Mouse (Mus musculus) heart, postnatal 0 days (tissue): ENCODE data around the gene Peli2. TPM values are rescaled to one million over a fixed set of nuclear protein-coding genes. Genes with fewer than 3 reads are reported as not detected.

Source experiments
- ATAC-seq: fragments of 200-750 bp; cut with Nextera tagmentation; 2 replicates; pipeline ENCODE4 v1.8.0; 2017; ENCODE audit warnings: low read depth, moderate number of reproducible peaks, moderate library complexity; ENCODE audit not compliant: insufficient read depth
- DNase-seq: peaks from one replicate; pipeline ENCODE4 v3.0.0-alpha.2; 2016; ENCODE audit warnings: low spot score
- H3K27ac ChIP-seq: fragments of 300-500 bp; sonication (generic); 2 replicates; pipeline ENCODE4 v1.5.1; 2014; ENCODE audit warnings: low read depth, mild to moderate bottlenecking
- H3K27me3 ChIP-seq: fragments of 300-500 bp; sonication (generic); 2 replicates; pipeline ENCODE4 v1.6.1; 2014; ENCODE audit warnings: low read length, mixed read lengths; ENCODE audit not compliant: control insufficient read depth, insufficient read depth
- H3K36me3 ChIP-seq: fragments of 300-500 bp; sonication (generic); replicated peaks from 2 replicates; pipeline ENCODE4 v1.6.1; 2014; ENCODE audit warnings: low read length, mixed read lengths; ENCODE audit not compliant: control insufficient read depth, insufficient read depth
- H3K4me1 ChIP-seq: fragments of 300-500 bp; sonication (generic); 2 replicates; pipeline ENCODE4 v1.6.1; 2014; ENCODE audit warnings: antibody characterized with exemption; ENCODE audit not compliant: control insufficient read depth, insufficient read depth
- H3K4me2 ChIP-seq: fragments of 300-500 bp; sonication (generic); 2 replicates; pipeline ENCODE4 v1.6.1; 2014; ENCODE audit warnings: low read depth, mild to moderate bottlenecking, low read length, moderate library complexity
- H3K4me3 ChIP-seq: fragments of 300-500 bp; sonication (generic); 2 replicates; pipeline ENCODE4 v1.5.1; 2014; ENCODE audit warnings: low read depth, low read length
- H3K9ac ChIP-seq: fragments of 300-500 bp; sonication (generic); replicated peaks from 2 replicates; pipeline ENCODE4 v1.6.1; 2014; ENCODE audit warnings: low read depth, low read length, mixed read lengths
- H3K9me3 ChIP-seq: fragments of 300-500 bp; sonication (generic); replicated peaks from 2 replicates; pipeline ENCODE4 v1.6.1; 2016; ENCODE audit warnings: low read length; ENCODE audit not compliant: control insufficient read depth
- CTCF ChIP-seq: IDR thresholded peaks from 2 replicates; pipeline ENCODE4 v1.5.1; 2016; ENCODE audit warnings: antibody characterized with exemption, control low read depth, low read depth
- EP300 ChIP-seq: IDR thresholded peaks from 2 replicates; pipeline ENCODE4 v1.6.1; 2016; ENCODE audit warnings: antibody characterized with exemption, low read depth
- WGBS: fragments of 180-500 bp; shearing (Covaris S2); extraction: QIAGEN DNeasy Blood & Tissue Kit; methylation state at CpG from one replicate; pipeline ENCODE4 v1.1.7; 2014; 5-methylcytosine and 5-hydroxymethylcytosine counted together
- polyA plus RNA-seq: library from polyadenylated mRNA; unstranded; fragments of >200 nt; fragmentation: Nextera tagmentation; extraction: Ambion mirVana; gene quantifications from 2 replicates; pipeline ENCODE4 v1.2.1, GENCODE M21; 2015
- total RNA-seq: library from RNA; depleted of rRNA; stranded (reverse); fragments of >200 nt; gene quantifications from 2 replicates; pipeline ENCODE4 v1.2.3, GENCODE M21; 2014; ENCODE audit warnings: low replicate concordance

The Peli2 gene
- total and polyA plus RNA-seq, 2 experiments from 2014 or later, result 2.1 to 18.2 TPM

GRCm38 (mm10) chr14:48120443-48120751 lies 226 bp upstream of the Peli2 start:
- H3K36me3 ChIP-seq, result no peaks in the 10 kb centered on the region
- no peak overlapping the region for H3K27ac ChIP-seq
- H3K9me3 ChIP-seq, result no peaks in the 10 kb centered on the region
- peaks cover 4% of the 10 kb centered on the region; the same call in 1 of the 2 replicates for H3K4me1 ChIP-seq
- peaks cover 32% of the 10 kb centered on the region for H3K27me3 ChIP-seq
- no peak for TF ChIP-seq CTCF
- TF ChIP-seq EP300, result no peak
- ATAC-seq, result no peak
- no peak for DNase-seq
- peak overlapping the region; percentile 83 for H3K9ac ChIP-seq
- H3K4me2 ChIP-seq, result peak overlapping the region; percentile 96
- 2% methylated on average over 10 of the region's 10 CpGs for WGBS
- peak overlapping the region; percentile 87 for H3K4me3 ChIP-seq

GRCm38 (mm10) chr14:48121529-48122517 lies 1.2 kb downstream of the Peli2 start:
- Histone ChIP-seq H3K36me3 (no peaks in the 10 kb centered on the region), H3K4me2 (peak overlapping the region; percentile 96), H3K4me1 (peaks cover 4% of the 10 kb centered on the region; the same call in 1 of the 2 replicates), H3K4me3 (peak overlapping the region; percentile 87), H3K9me3 (no peaks in the 10 kb centered on the region), H3K9ac (peak overlapping the region; percentile 83), H3K27me3 (peaks cover 36% of the 10 kb centered on the region), H3K27ac (peak overlapping the region; percentile 70)
- DNase-seq, result peak; percentile 34
- WGBS, result 2% methylated on average over 32 of the region's 32 CpGs
- no peak; the same call in 1 of the 2 replicates for ATAC-seq
- no peak for TF ChIP-seq EP300
- TF ChIP-seq CTCF, result no peak

GRCm38 (mm10) chr14:48124011-48124410 lies 3.4 kb downstream of the Peli2 start:
- H3K9me3 ChIP-seq, result no peaks in the 10 kb centered on the region
- no peak for DNase-seq
- no peak overlapping the region for H3K27ac ChIP-seq
- peaks cover 4% of the 10 kb centered on the region; the same call in 1 of the 2 replicates for H3K4me1 ChIP-seq
- H3K9ac ChIP-seq, result no peak overlapping the region
- no peak for ATAC-seq
- no peaks in the 10 kb centered on the region for H3K36me3 ChIP-seq
- 64% methylated on average over 5 of the region's 5 CpGs for WGBS
- no peak overlapping the region for H3K4me2 ChIP-seq
- peaks cover 33% of the 10 kb centered on the region for H3K27me3 ChIP-seq
- TF ChIP-seq CTCF (no peak), EP300 (no peak)
- no peak overlapping the region for H3K4me3 ChIP-seq

GRCm38 (mm10) chr14:48124816-48125215 lies 4.2 kb downstream of the Peli2 start:
- no peak for TF ChIP-seq EP300
- no peak for TF ChIP-seq CTCF
- H3K4me1 ChIP-seq, result peaks cover 2% of the 10 kb centered on the region; the same call in 1 of the 2 replicates
- H3K9me3 ChIP-seq, result no peaks in the 10 kb centered on the region
- H3K4me2 ChIP-seq, result no peak overlapping the region
- no peak overlapping the region for H3K27ac ChIP-seq
- 56% methylated on average over 4 of the region's 4 CpGs for WGBS
- no peaks in the 10 kb centered on the region for H3K36me3 ChIP-seq
- no peak for DNase-seq
- no peak overlapping the region for H3K4me3 ChIP-seq
- H3K9ac ChIP-seq, result no peak overlapping the region
- ATAC-seq, result no peak
- H3K27me3 ChIP-seq, result peaks cover 30% of the 10 kb centered on the region

- H3K27ac ChIP-seq, result no peak overlapping the region
- ATAC-seq, result no peak
- peaks cover under 1% of the 10 kb centered on the region for H3K4me1 ChIP-seq
- H3K9me3 ChIP-seq, result no peaks in the 10 kb centered on the region
- H3K9ac ChIP-seq, result no peak overlapping the region
- DNase-seq, result no peak
- WGBS, result 76% methylated on average over 6 of the region's 6 CpGs
- no peak overlapping the region for H3K4me2 ChIP-seq
- H3K36me3 ChIP-seq, result no peaks in the 10 kb centered on the region
- no peak overlapping the region for H3K4me3 ChIP-seq
- TF ChIP-seq CTCF, result no peak
- no peak for TF ChIP-seq EP300
- peaks cover 29% of the 10 kb centered on the region for H3K27me3 ChIP-seq
These were observed 5.3 kb downstream of the Peli2 start for GRCm38 (mm10) chr14:48125971-48126370.
